Mouse (Mus musculus) lung, postnatal 4 days (tissue): ENCODE data around the gene Col4a2.
"Not testable (repeated sequence)": the region's sequence is repeated elsewhere in the genome, so short reads cannot be mapped to it uniquely, and the experiment has no call there.

ENCODE experiments used
- DNase-seq, 2 experiments: peaks; one replicate each; pipeline ENCODE4 v3.0.0; 2021

Col4a2 gene

GRCm38 (mm10) chr8:11463889-11464706, 151.5 kb downstream of the Col4a2 start:
- peak; percentile 41 to 57 for DNase-seq

GRCm38 (mm10) chr8:11464707-11464964, 152.0 kb downstream of the Col4a2 start:
- no peak for DNase-seq

GRCm38 (mm10) chr8:11465619-11466018, 153.0 kb downstream of the Col4a2 start:
- DNase-seq, result no peak

GRCm38 (mm10) chr8:11466528-11466927, 153.9 kb downstream of the Col4a2 start:
- DNase-seq, result not testable (repeated sequence)

- peak in 1 of 2 experiments; percentile 59 for DNase-seq
These were observed 156.5 kb downstream of the Col4a2 start for GRCm38 (mm10) chr8:11469095-11469494.

- DNase-seq, result no peak
These were observed 158.1 kb downstream of the Col4a2 start for GRCm38 (mm10) chr8:11470694-11471093.

- no peak for DNase-seq
These were observed 158.7 kb downstream of the Col4a2 start for GRCm38 (mm10) chr8:11471309-11471708.

- DNase-seq, result peak; percentile 53 to 79
These were observed 160.5 kb downstream of the Col4a2 start for GRCm38 (mm10) chr8:11473072-11473471.

- no peak for DNase-seq
These were observed 162.8 kb downstream of the Col4a2 start for GRCm38 (mm10) chr8:11475397-11475796.

GRCm38 (mm10) chr8:11475876-11476275, 163.3 kb downstream of the Col4a2 start:
- DNase-seq, result no peak

- peak; percentile 77 to 86 for DNase-seq
These were observed 164.0 kb downstream of the Col4a2 start for GRCm38 (mm10) chr8:11476338-11477177.

GRCm38 (mm10) chr8:11477178-11477553, 164.6 kb downstream of the Col4a2 start:
- DNase-seq, result no peak

GRCm38 (mm10) chr8:11477811-11478761, 165.5 kb downstream of the Col4a2 start, which contains the start of gene Rab20:
Gene Rab20 (minus strand): TSS chr8:11478710.
- DNase-seq, result peak; percentile 77 to 80

GRCm38 (mm10) chr8:11478807-11479527, 166.4 kb downstream of the Col4a2 start:
- no peak for DNase-seq

- DNase-seq, result no peak
These were observed 167.0 kb downstream of the Col4a2 start for GRCm38 (mm10) chr8:11479591-11479990.

- no peak for DNase-seq
These were observed 169.3 kb downstream of the Col4a2 start for GRCm38 (mm10) chr8:11481876-11482275.

GRCm38 (mm10) chr8:11482537-11482936, 169.9 kb downstream of the Col4a2 start:
- DNase-seq, result no peak

- peak; percentile 52 to 79 for DNase-seq
These were observed 173.5 kb downstream of the Col4a2 start for GRCm38 (mm10) chr8:11486142-11486541.

- no peak for DNase-seq
These were observed 174.6 kb downstream of the Col4a2 start for GRCm38 (mm10) chr8:11487229-11487628.

- not testable (repeated sequence) for DNase-seq
These were observed 179.7 kb downstream of the Col4a2 start for GRCm38 (mm10) chr8:11492340-11492739.

- peak; percentile 92 to 96 for DNase-seq
These were observed 184.7 kb downstream of the Col4a2 start, which contains the start of gene Naxd for GRCm38 (mm10) chr8:11497017-11497990. Gene Naxd (plus strand): TSS chr8:11497506.
